Mouse (Mus musculus) ES-Bruce4 (cell line): ENCODE measurements at regions not wholly inside any gene's neighbourhood (a gene's known extent, or its start where the extent isn't known, plus 50 kb on each side); places are given as distances from the start of the nearest gene placed in this dataset.

Experiments
- H3K27ac ChIP-seq: 2 replicates; pipeline ENCODE4 v1.5.1; 2012; ENCODE audit warnings: low read length, inconsistent platforms; ENCODE audit not compliant: insufficient read depth
- H3K27me3 ChIP-seq: 2 replicates; pipeline ENCODE4 v1.6.1; 2012; ENCODE audit warnings: mild to moderate bottlenecking, low read length, inconsistent platforms; ENCODE audit not compliant: control insufficient read depth, poor library complexity, insufficient read depth, severe bottlenecking
- H3K36me3 ChIP-seq: 2 replicates; pipeline ENCODE4 v1.6.1; 2012; ENCODE audit warnings: inconsistent platforms, mild to moderate bottlenecking, low read length, moderate library complexity; ENCODE audit not compliant: control insufficient read depth, poor library complexity, insufficient read depth, severe bottlenecking
- H3K4me1 ChIP-seq: one replicate; pipeline ENCODE4 v1.8.1; 2011; ENCODE audit warnings: low read length; ENCODE audit not compliant: control insufficient read depth, insufficient read depth
- H3K4me3 ChIP-seq: 2 replicates; pipeline ENCODE4 v1.5.1; 2011; ENCODE audit warnings: low read depth, mild to moderate bottlenecking, low read length
- H3K9ac ChIP-seq: 2 replicates; pipeline ENCODE4 v1.6.1; 2012; ENCODE audit warnings: low read depth, mild to moderate bottlenecking, inconsistent platforms; ENCODE audit not compliant: poor library complexity, severe bottlenecking
- H3K9me3 ChIP-seq: replicated peaks from 2 replicates; pipeline ENCODE4 v1.6.1; 2012; ENCODE audit warnings: mild to moderate bottlenecking, low read length, inconsistent platforms; ENCODE audit not compliant: control insufficient read depth, poor library complexity, insufficient read depth, severe bottlenecking
- CTCF ChIP-seq: IDR thresholded peaks from one replicate; pipeline ENCODE4 v1.8.1; 2011; ENCODE audit warnings: low read depth, low read length
- EP300 ChIP-seq: IDR thresholded peaks from 2 replicates; pipeline ENCODE4 v1.6.1; 2011; ENCODE audit warnings: low read depth, low read length; ENCODE audit not compliant: insufficient read depth
- POLR2A ChIP-seq: IDR thresholded peaks from one replicate; pipeline ENCODE4 v1.8.1; 2011; ENCODE audit warnings: low read length; ENCODE audit not compliant: insufficient read depth

DNA sequence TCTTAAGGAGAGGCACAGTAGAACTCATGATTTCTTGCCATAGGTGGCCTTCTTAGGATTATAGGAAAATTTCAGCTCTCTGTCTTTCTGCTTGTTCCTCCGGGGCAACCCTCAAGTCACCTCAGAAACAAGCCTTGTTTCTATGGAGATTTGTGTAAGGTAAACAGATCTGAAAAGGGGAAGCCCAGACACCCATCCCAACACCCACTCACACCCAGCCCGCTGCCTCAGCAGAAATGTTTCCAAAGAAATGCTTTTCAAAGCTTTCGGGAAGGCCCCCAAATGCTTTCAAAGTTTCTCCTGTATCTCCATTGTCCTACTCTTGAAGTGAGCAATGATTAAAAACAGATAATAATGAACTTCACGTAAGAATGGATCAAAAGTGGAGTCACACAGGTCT, 64.9 kb upstream of the Rbpj start:
- no peaks in the 10 kb centered on the region for H3K36me3 ChIP-seq
- no peak overlapping the region for H3K4me3 ChIP-seq
- no peak overlapping the region for H3K9ac ChIP-seq
- TF ChIP-seq POLR2A (no peak), EP300 (no peak), CTCF (no peak)
- H3K27me3 ChIP-seq, result peaks cover 2% of the 10 kb centered on the region; the same call in 1 of the 2 replicates
- H3K27ac ChIP-seq, result no peak overlapping the region
- H3K9me3 ChIP-seq, result no peaks in the 10 kb centered on the region
- no peaks in the 10 kb centered on the region for H3K4me1 ChIP-seq

- Histone ChIP-seq H3K27me3 (peaks cover 2% of the 10 kb centered on the region; the same call in 1 of the 2 replicates), H3K9me3 (no peaks in the 10 kb centered on the region), H3K4me3 (no peak overlapping the region), H3K36me3 (no peaks in the 10 kb centered on the region), H3K9ac (no peak overlapping the region), H3K4me1 (no peaks in the 10 kb centered on the region), H3K27ac (no peak overlapping the region)
- TF ChIP-seq CTCF (no peak), EP300 (no peak), POLR2A (no peak)
Measured at GRCm38 (mm10) chr5:53402022-53402421, 63.9 kb upstream of the Rbpj start.

GRCm38 (mm10) chr5:53402619-53403151, 63.3 kb upstream of the Rbpj start:
- H3K4me3 ChIP-seq, result no peak overlapping the region
- H3K4me1 ChIP-seq, result no peaks in the 10 kb centered on the region
- no peaks in the 10 kb centered on the region for H3K9me3 ChIP-seq
- H3K27ac ChIP-seq, result no peak overlapping the region
- H3K36me3 ChIP-seq, result no peaks in the 10 kb centered on the region
- peaks cover 2% of the 10 kb centered on the region; the same call in 1 of the 2 replicates for H3K27me3 ChIP-seq
- TF ChIP-seq CTCF (no peak), POLR2A (no peak), EP300 (no peak)
- H3K9ac ChIP-seq, result no peak overlapping the region

GRCm38 (mm10) chr5:53405929-53406328, 60.0 kb upstream of the Rbpj start:
- H3K27me3 ChIP-seq, result peaks cover 2% of the 10 kb centered on the region; the same call in 1 of the 2 replicates

GRCm38 (mm10) chr5:53407646-53408045, 58.3 kb upstream of the Rbpj start:
- Histone ChIP-seq H3K36me3 (no peaks in the 10 kb centered on the region), H3K27me3 (peaks cover 2% of the 10 kb centered on the region; the same call in 1 of the 2 replicates), H3K4me3 (no peak overlapping the region), H3K9me3 (no peaks in the 10 kb centered on the region), H3K27ac (no peak overlapping the region), H3K4me1 (no peaks in the 10 kb centered on the region), H3K9ac (no peak overlapping the region)
- TF ChIP-seq EP300 (no peak), POLR2A (no peak), CTCF (no peak)

More at GRCm38 (mm10) chr5:53405929-53406328, 60.0 kb upstream of the Rbpj start:
- H3K4me3 ChIP-seq, result no peak overlapping the region
- H3K27ac ChIP-seq, result no peak overlapping the region
- H3K4me1 ChIP-seq, result no peaks in the 10 kb centered on the region
- no peak for TF ChIP-seq EP300
- no peak for TF ChIP-seq CTCF
- no peak for TF ChIP-seq POLR2A
- H3K9me3 ChIP-seq, result no peaks in the 10 kb centered on the region
- H3K36me3 ChIP-seq, result no peaks in the 10 kb centered on the region
- H3K9ac ChIP-seq, result no peak overlapping the region

DNA sequence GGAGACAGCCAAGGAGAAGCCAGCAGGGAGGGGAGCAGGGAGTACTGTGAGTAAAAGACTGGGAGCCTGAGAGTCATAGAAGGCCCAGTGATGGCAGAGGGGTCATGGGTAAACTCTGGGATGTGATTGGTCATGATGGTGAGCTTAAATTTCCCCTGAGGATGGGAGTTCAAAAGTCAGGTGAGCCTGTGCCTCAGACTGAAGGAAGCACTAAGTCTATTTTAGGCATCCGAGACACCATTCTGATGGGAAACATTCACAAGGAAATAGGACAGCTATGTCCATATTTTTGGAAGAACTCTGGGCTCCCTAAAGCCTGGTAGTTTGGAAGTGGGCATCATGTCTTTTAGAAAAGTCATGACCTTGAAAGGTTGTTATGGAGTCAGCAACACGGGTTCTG, 57.7 kb upstream of the Rbpj start:
- TF ChIP-seq EP300, result no peak
- no peak overlapping the region for H3K27ac ChIP-seq
- no peak overlapping the region for H3K4me3 ChIP-seq
- H3K36me3 ChIP-seq, result no peaks in the 10 kb centered on the region
- H3K27me3 ChIP-seq, result peaks cover 2% of the 10 kb centered on the region; the same call in 1 of the 2 replicates
- H3K9ac ChIP-seq, result no peak overlapping the region
- no peaks in the 10 kb centered on the region for H3K4me1 ChIP-seq
- H3K9me3 ChIP-seq, result no peaks in the 10 kb centered on the region
